Mouse (Mus musculus): ENCODE measurements around the gene Gm20388. TPM values are rescaled to one million over a fixed set of nuclear protein-coding genes. Genes with fewer than 3 reads are reported as not detected.
A peak's percentile ranks its signal among the peaks of the same experiment; 100 is the strongest.

Gm20388 gene
- polyA plus RNA-seq, 1 experiment from 2014 or later: not detected

GRCm38 (mm10) chr8:120176605-120177004 lies 266.0 kb downstream of the Gm20388 start:
- no peak for ATAC-seq (ENCODE audit: insufficient number of reproducible peaks, insufficient read depth, low FRiP score, low read depth)
- no peak overlapping the region for H3K4me2 ChIP-seq (ENCODE audit: low read length)
- H3K9ac ChIP-seq (ENCODE audit: low read length): no peak overlapping the region
- H3K4me1 ChIP-seq (ENCODE audit: control insufficient read depth in 2 of 2, insufficient read depth in 2 of 2, low read length in 2 of 2): peaks cover 12 to 17% of the 10 kb centered on the region in 2 experiments
- whole genome bisulfite sequencing: 48% methylated on average over 4 of the region's 4 CpGs
- H3K4me3 ChIP-seq (ENCODE audit: control insufficient read depth in 1 of 2, insufficient read depth in 1 of 2, low read depth in 1 of 2, low read length in 2 of 2): no peak overlapping the region
- H3K27me3 ChIP-seq (ENCODE audit: control insufficient read depth, insufficient read depth, low read length): peaks cover 40% of the 10 kb centered on the region
- H3K27ac ChIP-seq (replicated peaks in 1 of 2; ENCODE audit: control insufficient read depth in 1 of 2, insufficient read depth in 1 of 2, low read depth in 2 of 2, low read length in 2 of 2): no peak overlapping the region
- H3K9me3 ChIP-seq (ENCODE audit: control insufficient read depth, low read length): no peaks in the 10 kb centered on the region
- H3K36me3 ChIP-seq (ENCODE audit: control insufficient read depth, insufficient read depth, low read length): no peaks in the 10 kb centered on the region

- Histone ChIP-seq H3K9ac (ENCODE audit: low read length) (no peak within 1 kb of the TSS; the same call in 1 of the 2 replicates), H3K27ac (replicated peaks in 1 of 2; ENCODE audit: control insufficient read depth in 1 of 2, insufficient read depth in 1 of 2, low read depth in 2 of 2, low read length in 2 of 2) (no peak within 1 kb of the TSS; a peak in 1 of 4 replicates), H3K27me3 (ENCODE audit: control insufficient read depth, insufficient read depth, low read length) (peaks cover 40% of the 10 kb centered on the region)
Observed at GRCm38 (mm10) chr8:120177318-120178123, 266.9 kb downstream of the Gm20388 start, which contains the start of gene Fam92b. TSS of gene Fam92b (minus strand) at chr8:120177466.

GRCm38 (mm10) chr8:120178124-120178514 lies 267.5 kb downstream of the Gm20388 start:
- Histone ChIP-seq H3K4me3 (ENCODE audit: control insufficient read depth in 1 of 2, insufficient read depth in 1 of 2, low read depth in 1 of 2, low read length in 2 of 2) (no peak overlapping the region), H3K4me1 (ENCODE audit: control insufficient read depth in 2 of 2, insufficient read depth in 2 of 2, low read length in 2 of 2) (peaks cover 12 to 17% of the 10 kb centered on the region in 2 experiments), H3K27me3 (ENCODE audit: control insufficient read depth, insufficient read depth, low read length) (peaks cover 40% of the 10 kb centered on the region), H3K36me3 (ENCODE audit: control insufficient read depth, insufficient read depth, low read length) (no peaks in the 10 kb centered on the region), H3K27ac (replicated peaks in 1 of 2; ENCODE audit: control insufficient read depth in 1 of 2, insufficient read depth in 1 of 2, low read depth in 2 of 2, low read length in 2 of 2) (no peak overlapping the region; a peak in 1 of 4 replicates), H3K9me3 (ENCODE audit: control insufficient read depth, low read length) (no peaks in the 10 kb centered on the region), H3K9ac (ENCODE audit: low read length) (no peak overlapping the region; the same call in 1 of the 2 replicates), H3K4me2 (ENCODE audit: low read length) (peak overlapping the region; percentile 43; the same call in 1 of the 2 replicates)
- ATAC-seq (ENCODE audit: insufficient number of reproducible peaks, insufficient read depth, low FRiP score, low read depth): no peak
- WGBS: 11% methylated on average over 10 of the region's 10 CpGs

More at GRCm38 (mm10) chr8:120177318-120178123, 266.9 kb downstream of the Gm20388 start, which contains the start of gene Fam92b:
- peaks cover 12 to 17% of the 10 kb centered on the region in 2 experiments for H3K4me1 ChIP-seq (ENCODE audit: control insufficient read depth in 2 of 2, insufficient read depth in 2 of 2, low read length in 2 of 2)
- no peaks in the 10 kb centered on the region for H3K36me3 ChIP-seq (ENCODE audit: control insufficient read depth, insufficient read depth, low read length)
- H3K9me3 ChIP-seq (ENCODE audit: control insufficient read depth, low read length): no peaks in the 10 kb centered on the region
- ATAC-seq (ENCODE audit: insufficient number of reproducible peaks, insufficient read depth, low FRiP score, low read depth): peak; percentile 81
- no peak within 1 kb of the TSS for H3K4me3 ChIP-seq (ENCODE audit: control insufficient read depth in 1 of 2, insufficient read depth in 1 of 2, low read depth in 1 of 2, low read length in 2 of 2)
- 2% methylated on average over 24 of the region's 26 CpGs for WGBS
- H3K4me2 ChIP-seq (ENCODE audit: low read length): peak within 1 kb of the TSS; percentile 43

- Histone ChIP-seq H3K9ac (ENCODE audit: low read length) (0 out of 2 replicates have a peak overlapping the region, but pooled peaks have one; percentile 34), H3K36me3 (ENCODE audit: control insufficient read depth, insufficient read depth, low read length) (no peaks in the 10 kb centered on the region), H3K9me3 (ENCODE audit: control insufficient read depth, low read length) (no peaks in the 10 kb centered on the region), H3K4me3 (ENCODE audit: control insufficient read depth in 1 of 2, insufficient read depth in 1 of 2, low read depth in 1 of 2, low read length in 2 of 2) (peak overlapping the region; percentile 11 to 33; a peak in 3 of 4 replicates), H3K27ac (replicated peaks in 1 of 2; ENCODE audit: control insufficient read depth in 1 of 2, insufficient read depth in 1 of 2, low read depth in 2 of 2, low read length in 2 of 2) (no peak overlapping the region), H3K4me2 (ENCODE audit: low read length) (peak overlapping the region; percentile 55), H3K4me1 (ENCODE audit: control insufficient read depth in 2 of 2, insufficient read depth in 2 of 2, low read length in 2 of 2) (peaks cover 14 to 17% of the 10 kb centered on the region in 2 experiments), H3K27me3 (ENCODE audit: control insufficient read depth, insufficient read depth, low read length) (peaks cover 39% of the 10 kb centered on the region)
- WGBS: 0% methylated on average over 10 of the region's 10 CpGs
- ATAC-seq (ENCODE audit: insufficient number of reproducible peaks, insufficient read depth, low FRiP score, low read depth): 0 out of 2 replicates have a peak, but pooled peaks have one; percentile 26
Observed at GRCm38 (mm10) chr8:120179027-120179431, 268.4 kb downstream of the Gm20388 start.

GRCm38 (mm10) chr8:120180445-120180970 lies 269.9 kb downstream of the Gm20388 start:
- Histone ChIP-seq H3K27ac (replicated peaks in 1 of 2; ENCODE audit: control insufficient read depth in 1 of 2, insufficient read depth in 1 of 2, low read depth in 2 of 2, low read length in 2 of 2) (no peak overlapping the region), H3K27me3 (ENCODE audit: control insufficient read depth, insufficient read depth, low read length) (peaks cover 26% of the 10 kb centered on the region), H3K4me3 (ENCODE audit: control insufficient read depth in 1 of 2, insufficient read depth in 1 of 2, low read depth in 1 of 2, low read length in 2 of 2) (no peak overlapping the region), H3K4me2 (ENCODE audit: low read length) (no peak overlapping the region), H3K9me3 (ENCODE audit: control insufficient read depth, low read length) (no peaks in the 10 kb centered on the region), H3K9ac (ENCODE audit: low read length) (no peak overlapping the region), H3K36me3 (ENCODE audit: control insufficient read depth, insufficient read depth, low read length) (no peaks in the 10 kb centered on the region), H3K4me1 (ENCODE audit: control insufficient read depth in 2 of 2, insufficient read depth in 2 of 2, low read length in 2 of 2) (peaks cover 26 to 31% of the 10 kb centered on the region in 2 experiments)
- WGBS: 65% methylated on average over 7 of the region's 7 CpGs
- no peak for ATAC-seq (ENCODE audit: insufficient number of reproducible peaks, insufficient read depth, low FRiP score, low read depth)

- H3K4me2 ChIP-seq (ENCODE audit: low read length): no peak overlapping the region
- H3K27ac ChIP-seq (replicated peaks in 1 of 2; ENCODE audit: control insufficient read depth in 1 of 2, insufficient read depth in 1 of 2, low read depth in 2 of 2, low read length in 2 of 2): no peak overlapping the region
- peaks cover 29 to 39% of the 10 kb centered on the region in 2 experiments for H3K4me1 ChIP-seq (ENCODE audit: control insufficient read depth in 2 of 2, insufficient read depth in 2 of 2, low read length in 2 of 2)
- H3K36me3 ChIP-seq (ENCODE audit: control insufficient read depth, insufficient read depth, low read length): no peaks in the 10 kb centered on the region
- peaks cover 18% of the 10 kb centered on the region for H3K27me3 ChIP-seq (ENCODE audit: control insufficient read depth, insufficient read depth, low read length)
- no peaks in the 10 kb centered on the region for H3K9me3 ChIP-seq (ENCODE audit: control insufficient read depth, low read length)
- no peak for ATAC-seq (ENCODE audit: insufficient number of reproducible peaks, insufficient read depth, low FRiP score, low read depth)
- no peak overlapping the region for H3K4me3 ChIP-seq (ENCODE audit: control insufficient read depth in 1 of 2, insufficient read depth in 1 of 2, low read depth in 1 of 2, low read length in 2 of 2)
- H3K9ac ChIP-seq (ENCODE audit: low read length): no peak overlapping the region
- 89% methylated on average over 5 of the region's 5 CpGs for WGBS
Observed at GRCm38 (mm10) chr8:120181274-120181673, 270.6 kb downstream of the Gm20388 start.

GRCm38 (mm10) chr8:120181861-120182414 lies 271.3 kb downstream of the Gm20388 start:
- Histone ChIP-seq H3K4me3 (ENCODE audit: control insufficient read depth in 1 of 2, insufficient read depth in 1 of 2, low read depth in 1 of 2, low read length in 2 of 2) (no peak overlapping the region), H3K36me3 (ENCODE audit: control insufficient read depth, insufficient read depth, low read length) (no peaks in the 10 kb centered on the region), H3K27ac (replicated peaks in 1 of 2; ENCODE audit: control insufficient read depth in 1 of 2, insufficient read depth in 1 of 2, low read depth in 2 of 2, low read length in 2 of 2) (no peak overlapping the region), H3K9me3 (ENCODE audit: control insufficient read depth, low read length) (no peaks in the 10 kb centered on the region), H3K4me1 (ENCODE audit: control insufficient read depth in 2 of 2, insufficient read depth in 2 of 2, low read length in 2 of 2) (peaks cover 28 to 42% of the 10 kb centered on the region in 2 experiments), H3K9ac (ENCODE audit: low read length) (no peak overlapping the region), H3K4me2 (ENCODE audit: low read length) (no peak overlapping the region), H3K27me3 (ENCODE audit: control insufficient read depth, insufficient read depth, low read length) (peaks cover 11% of the 10 kb centered on the region)
- no peak for ATAC-seq (ENCODE audit: insufficient number of reproducible peaks, insufficient read depth, low FRiP score, low read depth)
- WGBS: 63% methylated on average over 4 of the region's 4 CpGs

Measured in heart, embryonic 14.5 days (tissue).